Mouse (Mus musculus): ENCODE measurements around the gene Defb38. TPM values are rescaled to one million over a fixed set of nuclear protein-coding genes. Genes with fewer than 3 reads are reported as not detected.

Gene Defb38
- polyA plus RNA-seq (2015; fragmentation: Nextera tagmentation; extraction: Ambion mirVana) = not detected in 2 replicates

DNA sequence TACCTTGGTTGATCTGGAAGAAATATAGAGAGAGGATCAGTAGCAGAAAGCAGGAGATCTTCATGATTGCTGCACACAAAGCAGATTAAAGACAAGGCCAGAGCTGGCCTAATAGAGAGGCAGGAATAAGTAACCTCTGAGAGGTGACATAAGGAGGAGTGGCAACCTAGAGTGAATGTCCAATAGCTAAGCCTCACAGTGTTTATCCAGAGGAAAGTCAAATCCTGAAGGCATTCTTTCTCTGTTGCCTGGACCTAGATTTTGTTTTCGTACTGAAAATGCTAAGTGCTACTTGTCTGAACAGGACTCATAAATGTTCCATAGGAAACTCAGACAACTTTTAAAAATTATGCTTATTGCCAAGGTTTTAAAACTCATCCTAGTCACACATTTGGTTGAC lies at the start of gene Defb38:
Defb38 (minus strand) TSS at position 101 of the 400 bp plus-strand sequence.
- H3K27ac ChIP-seq = no peak within 1 kb of the TSS

GRCm38 (mm10) chr8:19066013-19066412 lies 39.6 kb upstream of the Defb38 start:
- Histone ChIP-seq H3K4me2 (no peak overlapping the region), H3K4me3 (no peak overlapping the region), H3K9me3 (peaks cover 5% of the 10 kb centered on the region; the same call in 1 of the 2 replicates), H3K4me1 (no peaks in the 10 kb centered on the region), H3K27ac (no peak overlapping the region), H3K36me3 (no peaks in the 10 kb centered on the region), H3K9ac (no peak overlapping the region), H3K27me3 (no peaks in the 10 kb centered on the region)
- no peak for ATAC-seq (ENCODE audit: insufficient number of reproducible peaks, insufficient read depth, low FRiP score, low TSS enrichment, low read depth)
- WGBS = 76% methylated on average over 2 of the region's 2 CpGs

More for the DNA sequence above, at the start of gene Defb38:
- ATAC-seq (ENCODE audit: insufficient number of reproducible peaks, insufficient read depth, low FRiP score, low TSS enrichment, low read depth) = no peak
- no peaks in the 10 kb centered on the region for H3K27me3 ChIP-seq
- no peaks in the 10 kb centered on the region for H3K4me1 ChIP-seq
- H3K4me3 ChIP-seq = no peak within 1 kb of the TSS
- WGBS = 88% methylated on average over 1 of the region's 1 CpGs
- H3K9me3 ChIP-seq = 0 out of 2 replicates have a peak, but pooled peaks cover 2% of the 10 kb centered on the region
- no peak within 1 kb of the TSS for H3K9ac ChIP-seq
- no peak within 1 kb of the TSS for H3K4me2 ChIP-seq
- H3K36me3 ChIP-seq = no peaks in the 10 kb centered on the region

GRCm38 (mm10) chr8:19064710-19065109 lies 38.3 kb upstream of the Defb38 start, which contains the start of gene Defb39:
TSS of gene Defb39 (minus strand) at chr8:19064810.
- Histone ChIP-seq H3K4me2 (no peak within 1 kb of the TSS), H3K4me3 (no peak within 1 kb of the TSS), H3K9ac (no peak within 1 kb of the TSS), H3K4me1 (no peaks in the 10 kb centered on the region), H3K9me3 (peaks cover 5% of the 10 kb centered on the region; the same call in 1 of the 2 replicates), H3K27ac (no peak within 1 kb of the TSS), H3K27me3 (no peaks in the 10 kb centered on the region), H3K36me3 (no peaks in the 10 kb centered on the region)
- 79% methylated on average over 1 of the region's 1 CpGs for WGBS
- no peak for ATAC-seq (ENCODE audit: insufficient number of reproducible peaks, insufficient read depth, low FRiP score, low TSS enrichment, low read depth)

DNA sequence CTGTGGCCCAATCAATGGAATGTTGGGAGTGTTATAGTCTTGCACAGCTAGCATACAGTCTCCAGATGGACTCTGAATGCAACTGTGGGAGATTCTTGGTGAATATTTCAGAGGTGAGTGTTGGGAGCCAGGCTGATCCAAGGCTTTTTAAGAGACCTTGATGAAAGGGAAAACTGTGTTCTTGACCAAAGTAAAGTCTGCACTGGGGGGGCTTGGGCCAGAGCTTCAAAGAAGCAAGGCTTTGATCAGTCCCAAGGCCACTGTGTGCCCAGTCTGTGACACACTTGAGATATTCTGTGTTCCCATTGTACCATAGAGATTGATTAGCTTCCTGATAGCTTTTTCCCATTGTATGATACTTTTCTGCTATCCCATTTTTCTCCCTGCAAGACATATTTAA lies 36.5 kb upstream of the Defb38 start:
- Histone ChIP-seq H3K27ac (no peak overlapping the region), H3K9me3 (peaks cover 5% of the 10 kb centered on the region; the same call in 1 of the 2 replicates), H3K36me3 (no peaks in the 10 kb centered on the region), H3K27me3 (no peaks in the 10 kb centered on the region), H3K9ac (no peak overlapping the region), H3K4me1 (no peaks in the 10 kb centered on the region), H3K4me2 (no peak overlapping the region), H3K4me3 (no peak overlapping the region)
- ATAC-seq (ENCODE audit: insufficient number of reproducible peaks, insufficient read depth, low FRiP score, low TSS enrichment, low read depth) = no peak

DNA sequence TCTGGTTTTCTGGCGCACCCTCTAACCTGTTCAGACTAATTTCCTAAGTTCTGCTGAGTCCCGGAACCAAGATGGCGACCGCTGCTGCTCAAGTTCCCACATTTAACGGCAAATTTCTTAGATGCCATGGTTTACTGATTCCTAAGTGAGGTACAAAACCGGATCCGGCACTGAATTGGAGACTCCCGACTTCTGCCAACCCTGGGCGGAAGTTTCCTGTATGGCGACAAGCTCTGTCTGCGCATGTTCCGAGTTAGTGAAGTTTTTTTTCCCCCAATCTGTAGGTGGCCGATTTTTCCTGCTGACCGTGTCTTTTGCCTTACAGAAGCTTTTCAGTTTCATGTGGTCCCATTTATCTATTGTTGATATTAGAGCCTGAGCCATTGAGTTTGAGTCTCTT lies 18.9 kb upstream of the Defb38 start:
- WGBS = 91% methylated on average over 14 of the region's 14 CpGs
- H3K27ac ChIP-seq = no peak overlapping the region
- no peaks in the 10 kb centered on the region for H3K36me3 ChIP-seq
- no peak overlapping the region for H3K4me2 ChIP-seq
- no peak for ATAC-seq (ENCODE audit: insufficient number of reproducible peaks, insufficient read depth, low FRiP score, low TSS enrichment, low read depth)
- no peaks in the 10 kb centered on the region for H3K9me3 ChIP-seq
- H3K4me1 ChIP-seq = no peaks in the 10 kb centered on the region
- H3K27me3 ChIP-seq = no peaks in the 10 kb centered on the region
- no peak overlapping the region for H3K4me3 ChIP-seq
- H3K9ac ChIP-seq = no peak overlapping the region

Other genes with a start within 250 kb of the Defb38 start
- not detected in 2 replicates for gene Defb40, start 48.3 kb downstream of the Defb38 start, polyA plus RNA-seq (2015; fragmentation: Nextera tagmentation; extraction: Ambion mirVana)
- gene Defb37, start 35.5 kb downstream of the Defb38 start, polyA plus RNA-seq (2015; fragmentation: Nextera tagmentation; extraction: Ambion mirVana) = not detected in 2 replicates
- not detected in 2 replicates for gene Defb39, start 38.2 kb upstream of the Defb38 start, polyA plus RNA-seq (2015; fragmentation: Nextera tagmentation; extraction: Ambion mirVana)
- gene Defb12, start 88.3 kb upstream of the Defb38 start, polyA plus RNA-seq (2015; fragmentation: Nextera tagmentation; extraction: Ambion mirVana) = not detected in 2 replicates
- not detected in 2 replicates for gene Defb34, start 97.2 kb upstream of the Defb38 start, polyA plus RNA-seq (2015; fragmentation: Nextera tagmentation; extraction: Ambion mirVana)
- not detected in 2 replicates for gene Gm45826, start 114.2 kb upstream of the Defb38 start, polyA plus RNA-seq (2015; fragmentation: Nextera tagmentation; extraction: Ambion mirVana)
- gene Defb14, start 167.8 kb upstream of the Defb38 start, polyA plus RNA-seq (2015; fragmentation: Nextera tagmentation; extraction: Ambion mirVana) = not detected in 2 replicates
- gene Defb4, start 172.1 kb upstream of the Defb38 start, polyA plus RNA-seq (2015; fragmentation: Nextera tagmentation; extraction: Ambion mirVana) = not detected in 2 replicates
- gene Defb6, start 198.9 kb upstream of the Defb38 start, polyA plus RNA-seq (2015; fragmentation: Nextera tagmentation; extraction: Ambion mirVana) = not detected in 2 replicates
- not detected in 2 replicates for gene Defb46, start 213.3 kb upstream of the Defb38 start, polyA plus RNA-seq (2015; fragmentation: Nextera tagmentation; extraction: Ambion mirVana)
- gene Defb5, start 221.0 kb upstream of the Defb38 start, polyA plus RNA-seq (2015; fragmentation: Nextera tagmentation; extraction: Ambion mirVana) = not detected in 2 replicates

Measured in embryonic facial prominence, embryonic 13.5 days (tissue).